In genomic region chr13:33043542-33043941, GRCm38 (mm10) we compare ENCODE assay signal across 19 mouse cellular contexts. TPM values are rescaled to one million over a fixed set of nuclear protein-coding genes. Genes with fewer than 3 reads are reported as not detected.
DNase-seq lines count a peak whose midpoint lies in the region; ATAC-seq lines count a peak whose summit lies in the region.
"Had no signal": no experiment of that assay in that cellular context is flagged by ENCODE, and none has a peak within 500 bp of the region (broad histone marks: within the 10 kb centered on the region; RNA-seq: fewer than 3 reads in every experiment).

No protein-coding gene starts in this region.

- peak; percentile 66 for DNase-seq in heart, adult 11 months
- no peak for DNase-seq in heart, adult 9 months (ENCODE audit: low spot score in 2 of 2)
- DNase-seq in midbrain, embryonic 11.5 days (ENCODE audit: low spot score, missing footprints), result peak; percentile 75
- no peak for DNase-seq in midbrain, embryonic 10.5 days (ENCODE audit: low spot score)
- DNase-seq: adrenal gland, adult 2 months; adrenal gland, adult 8-10 months; adrenal gland, postnatal 10 days; adrenal gland, postnatal 14 days; adrenal gland, postnatal 25 days; adrenal gland, postnatal 36 days; B cell, adult 2 months; cerebellum, adult 11 months; cerebellum, adult 11-12 months; cerebellum, adult 18-20 months had no signal

- H3K4me1 ChIP-seq in midbrain, embryonic 11.5 days (ENCODE audit: control insufficient read depth, insufficient read depth, low read length), result no peaks in the 10 kb centered on the region
- no peaks in the 10 kb centered on the region for H3K4me1 ChIP-seq in midbrain, embryonic 10.5 days

- no peaks in the 10 kb centered on the region for H3K27me3 ChIP-seq in midbrain, embryonic 11.5 days (ENCODE audit: control insufficient read depth, insufficient read depth, low read length)
- no peaks in the 10 kb centered on the region for H3K27me3 ChIP-seq in midbrain, embryonic 10.5 days (ENCODE audit: low read depth, poor library complexity, severe bottlenecking)
- H3K27me3 ChIP-seq: CH12.LX, Patski had no signal

- H3K36me3 ChIP-seq in midbrain, embryonic 11.5 days (ENCODE audit: control insufficient read depth, insufficient read depth, low read length), result no peaks in the 10 kb centered on the region
- no peaks in the 10 kb centered on the region for H3K36me3 ChIP-seq in midbrain, embryonic 10.5 days
- H3K36me3 ChIP-seq: G1E had no signal

- H3K27ac ChIP-seq in midbrain, embryonic 11.5 days (ENCODE audit: low read depth, low read length), result no peak overlapping the region
- no peak overlapping the region for H3K27ac ChIP-seq in midbrain, embryonic 10.5 days (replicated peaks)

- no peak overlapping the region for H3K9ac ChIP-seq in midbrain, embryonic 11.5 days (ENCODE audit: low read length)

- WGBS in midbrain, embryonic 11.5 days, result 93% methylated on average over 3 of the region's 3 CpGs
- WGBS in midbrain, embryonic 10.5 days, result 90% methylated on average over 3 of the region's 3 CpGs

- H3K9me3 ChIP-seq in midbrain, embryonic 11.5 days (ENCODE audit: control insufficient read depth, low read length), result no peaks in the 10 kb centered on the region
- H3K9me3 ChIP-seq in midbrain, embryonic 10.5 days (replicated peaks), result no peaks in the 10 kb centered on the region; the same call in 1 of the 2 replicates
- H3K9me3 ChIP-seq: G1E had no signal

- no peak for ATAC-seq in midbrain, embryonic 11.5 days (ENCODE audit: low FRiP score)
- ATAC-seq: activated CD4-positive, CD25-positive, alpha-beta regulatory T cell, adult 4 months; CD4-positive, CD25-positive, alpha-beta regulatory T cell, adult 4 months; Patski had no signal

- H3K4me2 ChIP-seq in midbrain, embryonic 11.5 days, result no peak overlapping the region

- no peak overlapping the region for H3K4me3 ChIP-seq in midbrain, embryonic 11.5 days (ENCODE audit: low read depth, low read length)
- H3K4me3 ChIP-seq in midbrain, embryonic 10.5 days, result no peak overlapping the region

RNA-seq across cellular contexts. Expression of gene Serpinb9b, which starts 16.3 kb away (rescaled TPM):
- polyA plus RNA-seq in midbrain, embryonic 11.5 days (2014; fragmentation: Nextera tagmentation; extraction: Ambion mirVana), result 0.12 TPM in 1 of 2 replicates, not detected in the other
- not detected in 2 replicates for polyA plus RNA-seq in midbrain, embryonic 10.5 days (2016; fragmentation: Nextera tagmentation; extraction: Ambion mirVana)
- polyA plus RNA-seq: G1E had no signal

RNA-seq across cellular contexts. Expression of gene Serpinb1b, which starts 34.8 kb away (rescaled TPM):
- polyA plus RNA-seq in midbrain, embryonic 11.5 days (2014; fragmentation: Nextera tagmentation; extraction: Ambion mirVana), result 0.10 and 0.25 TPM in 2 replicates
- 0.25 and 0.39 TPM in 2 replicates for polyA plus RNA-seq in midbrain, embryonic 10.5 days (2016; fragmentation: Nextera tagmentation; extraction: Ambion mirVana)
- polyA plus RNA-seq: activated CD4-positive, CD25-positive, alpha-beta regulatory T cell, adult 4 months; CD4-positive, CD25-positive, alpha-beta regulatory T cell, adult 4 months; G1E had no signal

RNA-seq across cellular contexts. Expression of gene Serpinb9, which starts 40.5 kb away (rescaled TPM):
- polyA plus RNA-seq in midbrain, embryonic 11.5 days (2014; fragmentation: Nextera tagmentation; extraction: Ambion mirVana), result 0.63 and 1.2 TPM in 2 replicates
- 0.80 and 0.98 TPM in 2 replicates for polyA plus RNA-seq in midbrain, embryonic 10.5 days (2016; fragmentation: Nextera tagmentation; extraction: Ambion mirVana)

Comparison
In these comparisons a context has a peak if more than half of its experiments do, and no peak if none do; other contexts are left out.
1. DNase-seq: peak in heart, adult 11 months (single experiment) and midbrain, embryonic 11.5 days (single experiment); none in heart, adult 9 months (0 of 2) and midbrain, embryonic 10.5 days (single experiment).